Mouse (Mus musculus) bone marrow, adult 2 months (tissue): ENCODE data around the gene Iqck.

ENCODE experiments used
- CTCF ChIP-seq: fragments of 200-500 bp; IDR thresholded peaks from 2 replicates; pipeline ENCODE4 v1.5.1; 2011; ENCODE audit warnings: low read length, control low read depth; ENCODE audit not compliant: control insufficient read depth, insufficient read depth
- POLR2A ChIP-seq: fragments of 200-500 bp; IDR thresholded peaks from 2 replicates; pipeline ENCODE4 v1.6.1; 2011; ENCODE audit warnings: low read depth, mild to moderate bottlenecking, control low read depth, low read length, borderline replicate concordance; ENCODE audit not compliant: control insufficient read depth

DNA sequence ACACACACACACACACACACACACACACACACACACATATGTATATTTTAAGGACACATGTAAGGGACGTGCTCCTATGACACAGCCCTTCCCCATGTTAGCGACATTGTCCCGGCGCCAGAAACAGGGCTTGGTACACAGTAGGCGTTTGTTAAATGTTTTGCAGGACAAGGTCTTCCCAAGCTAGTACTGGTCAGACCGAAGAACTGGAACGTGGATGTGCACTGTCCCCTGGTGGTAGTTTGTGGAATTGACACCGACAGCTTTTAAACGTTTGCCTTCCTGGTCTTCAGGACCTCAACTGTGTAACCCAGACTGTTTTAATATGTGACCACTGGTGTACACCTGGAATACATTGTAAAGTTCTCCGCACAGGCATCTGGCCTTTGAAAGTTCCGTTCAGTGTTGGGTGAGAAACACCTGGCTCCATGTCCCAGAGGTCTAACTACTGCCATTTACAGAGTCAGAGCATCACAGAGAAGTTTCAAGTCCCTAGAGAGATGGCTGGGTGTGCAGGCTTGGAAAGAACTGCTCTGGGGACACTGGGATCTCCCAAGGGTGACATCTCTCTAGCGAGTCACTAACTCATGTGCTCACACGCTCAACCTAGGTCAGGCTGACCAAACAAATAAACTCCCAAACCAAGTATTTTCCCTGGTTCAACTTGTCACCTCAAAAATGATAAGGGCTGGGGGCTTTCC, 140.7 kb downstream of the Iqck start:
- no peak for TF ChIP-seq POLR2A
- TF ChIP-seq CTCF = peak; percentile 91
